12 mouse cellular contexts compared by ENCODE assay signal in the genomic region with DNA sequence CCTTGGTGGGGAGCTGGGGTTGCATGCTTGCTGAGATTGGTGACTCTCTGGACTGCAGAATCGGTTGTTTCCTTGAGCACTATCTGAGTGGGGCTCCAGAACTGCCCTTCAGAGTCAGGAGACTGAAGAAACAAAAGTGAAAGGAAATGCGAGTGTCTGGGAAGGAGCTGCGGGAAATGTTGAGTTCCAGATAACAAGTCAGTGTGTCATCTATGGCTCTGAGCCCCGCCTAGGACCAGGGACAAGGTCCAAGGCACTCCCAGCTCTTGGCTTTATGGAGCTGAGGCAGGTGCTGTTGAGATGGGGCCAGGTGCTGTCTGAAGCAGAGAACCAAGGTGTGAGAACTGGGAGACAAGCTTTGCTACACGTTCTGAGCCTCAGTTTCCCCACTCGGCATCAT. TPM values are rescaled to one million over a fixed set of nuclear protein-coding genes. Genes with fewer than 3 reads are reported as not detected.
A peak's percentile ranks its signal among the peaks of the same experiment; 100 is the strongest.
DNase-seq lines count a peak whose midpoint lies in the region; ATAC-seq and TF ChIP-seq lines count a peak whose summit lies in the region.
"Had no signal": no experiment of that assay in that cellular context is flagged by ENCODE, and none has a peak within 500 bp of the region (broad histone marks: within the 10 kb centered on the region; RNA-seq: fewer than 3 reads in every experiment).

No protein-coding gene starts in this region.

- peak overlapping the region; percentile 32; the same call in 1 of the 2 replicates for H3K27ac ChIP-seq in heart, embryonic 12.5 days (ENCODE audit: poor library complexity, severe bottlenecking)

- WGBS in heart, embryonic 12.5 days = 40% methylated on average over 6 of the region's 6 CpGs
- 17% methylated on average over 6 of the region's 6 CpGs for WGBS in lung, adult 2 months

- no peak overlapping the region for H3K9ac ChIP-seq in heart, embryonic 12.5 days

- no peak overlapping the region for H3K4me3 ChIP-seq in heart, embryonic 12.5 days
- peak overlapping the region; percentile 4 for H3K4me3 ChIP-seq in lung, adult 2 months (replicated peaks; ENCODE audit: extremely low read depth, low read depth, low read length)

- DNase-seq in gastrocnemius, adult 18-20 months (ENCODE audit: low spot score) = peak; percentile 23
- DNase-seq in gastrocnemius, postnatal 14 days = no peak
- peak; percentile 82 for DNase-seq in 3T3-L1 (ENCODE audit: low read depth, low spot score)
- no peak for DNase-seq in lung, adult 2 months
- DNase-seq in embryo, embryonic 9.5 days (ENCODE audit: extremely low spot score) = no peak
- DNase-seq in gastrocnemius, postnatal 25 days = no peak
- DNase-seq in thymus, postnatal 36 days = no peak
- DNase-seq: B cell, adult 2 months; layer of hippocampus, postnatal 36 days; midbrain, embryonic 14.5 days had no signal

- peaks cover 11% of the 10 kb centered on the region for H3K36me3 ChIP-seq in heart, embryonic 12.5 days

- H3K27me3 ChIP-seq in heart, embryonic 12.5 days (replicated peaks) = no peaks in the 10 kb centered on the region; the same call in 1 of the 2 replicates

- no peak for TF ChIP-seq POLR2A in lung, adult 2 months (IDR thresholded peaks at IDR 0.05; ENCODE audit: borderline replicate concordance, extremely low read depth, low read depth, low read length)

- peaks cover 27% of the 10 kb centered on the region for H3K4me1 ChIP-seq in heart, embryonic 12.5 days (replicated peaks)
- peaks cover 8% of the 10 kb centered on the region for H3K4me1 ChIP-seq in lung, adult 2 months (ENCODE audit: control insufficient read depth, insufficient read depth, low read length)

- ATAC-seq in heart, embryonic 12.5 days (ENCODE audit: insufficient number of reproducible peaks, low FRiP score) = peak; percentile 44

- no peak for TF ChIP-seq CTCF in lung, adult 2 months (IDR thresholded peaks at IDR 0.05; ENCODE audit: insufficient read depth, low read length)

- no peaks in the 10 kb centered on the region for H3K9me3 ChIP-seq in heart, embryonic 12.5 days (replicated peaks)

- intact Hi-C loops in gastrocnemius, postnatal 14 days (cut with DNase I; ENCODE audit: low total_unique reads) = no loop called here

- 0 out of 2 replicates have a peak overlapping the region, but pooled peaks have one; percentile 11 for H3K4me2 ChIP-seq in heart, embryonic 12.5 days

RNA-seq across cellular contexts. Expression of a gene that starts 3.6 kb away (rescaled TPM):
- under 1 TPM in 1 of 2 experiments, not detected in 1; 0.40 TPM for total RNA-seq in gastrocnemius, adult 18-20 months (2021)
- under 1 TPM in 1 of 2 experiments, not detected in 1; 0.35 TPM for total RNA-seq in gastrocnemius, postnatal 14 days (2021)
- 0.40 and 0.60 TPM in 2 replicates for polyA plus RNA-seq in heart, embryonic 12.5 days (2016; fragmentation: Nextera tagmentation; extraction: Ambion mirVana)
- polyA plus RNA-seq in lung, adult 2 months (2012; rRNA removed) = 4.0 and 4.8 TPM in 2 replicates
- total RNA-seq in gastrocnemius, postnatal 25 days (2021) = under 1 TPM in 1 of 2 experiments, not detected in 1; 0.40 TPM

RNA-seq across cellular contexts. Expression of a gene that starts 29.8 kb away (rescaled TPM):
- 10 to 100 TPM; 12.7 to 22.7 TPM for total RNA-seq in gastrocnemius, adult 18-20 months (2021)
- total RNA-seq in gastrocnemius, postnatal 14 days (2021) = 10 to 100 TPM; 40.3 to 48.1 TPM
- 139 and 142 TPM in 2 replicates for polyA plus RNA-seq in heart, embryonic 12.5 days (2016; fragmentation: Nextera tagmentation; extraction: Ambion mirVana)
- polyA plus RNA-seq in lung, adult 2 months (2012; rRNA removed) = 224 and 265 TPM in 2 replicates
- 10 to 100 TPM; 26.8 to 27.1 TPM for total RNA-seq in gastrocnemius, postnatal 25 days (2021)

RNA-seq across cellular contexts. Expression of a gene that starts 31.0 kb away (rescaled TPM):
- 10 to 100 TPM; 11.1 to 22.9 TPM for total RNA-seq in gastrocnemius, adult 18-20 months (2021)
- 10 to 100 TPM; 25.7 to 33.5 TPM for total RNA-seq in gastrocnemius, postnatal 14 days (2021)
- 72.4 and 80.8 TPM in 2 replicates for polyA plus RNA-seq in heart, embryonic 12.5 days (2016; fragmentation: Nextera tagmentation; extraction: Ambion mirVana)
- 34.2 and 38.5 TPM in 2 replicates for polyA plus RNA-seq in lung, adult 2 months (2012; rRNA removed)
- total RNA-seq in gastrocnemius, postnatal 25 days (2021) = 10 to 100 TPM; 23.6 to 24.8 TPM

RNA-seq across cellular contexts. Expression of a gene that starts 33.7 kb away (rescaled TPM):
- not detected for total RNA-seq in gastrocnemius, adult 18-20 months (2021)
- not detected for total RNA-seq in gastrocnemius, postnatal 14 days (2021)
- polyA plus RNA-seq in heart, embryonic 12.5 days (2016; fragmentation: Nextera tagmentation; extraction: Ambion mirVana) = 0.24 TPM in 1 of 2 replicates, not detected in the other
- polyA plus RNA-seq in lung, adult 2 months (2012; rRNA removed) = 0.20 TPM in 1 of 2 replicates, not detected in the other
- not detected for total RNA-seq in gastrocnemius, postnatal 25 days (2021)
- total RNA-seq: adrenal gland, postnatal 36 days had no signal

RNA-seq across cellular contexts. Expression of a gene that starts 47.3 kb away (rescaled TPM):
- total RNA-seq in gastrocnemius, adult 18-20 months (2021) = 1 to 10 TPM; 1.2 to 1.9 TPM
- 1 to 10 TPM; 1.3 to 2.2 TPM for total RNA-seq in gastrocnemius, postnatal 14 days (2021)
- 21.1 and 21.9 TPM in 2 replicates for polyA plus RNA-seq in heart, embryonic 12.5 days (2016; fragmentation: Nextera tagmentation; extraction: Ambion mirVana)
- 65.8 and 72.7 TPM in 2 replicates for polyA plus RNA-seq in lung, adult 2 months (2012; rRNA removed)
- total RNA-seq in gastrocnemius, postnatal 25 days (2021) = 1 to 10 TPM; 2.0 to 2.1 TPM

Comparison
In these comparisons a context has a peak if more than half of its experiments do, and no peak if none do; other contexts are left out.
1. DNase-seq: peak in gastrocnemius, adult 18-20 months (single experiment) and 3T3-L1 (single experiment); none in gastrocnemius, postnatal 14 days (single experiment), lung, adult 2 months (single experiment), embryo, embryonic 9.5 days (single experiment), gastrocnemius, postnatal 25 days (single experiment) and thymus, postnatal 36 days (0 of 2).